Mouse (Mus musculus): ENCODE measurements around the gene Cpeb4. TPM values are rescaled to one million over a fixed set of nuclear protein-coding genes. Genes with fewer than 3 reads are reported as not detected.

The Cpeb4 gene
- total and polyA plus RNA-seq, 3 experiments: 13.8 to 23.9 (median 20.1) TPM

DNA sequence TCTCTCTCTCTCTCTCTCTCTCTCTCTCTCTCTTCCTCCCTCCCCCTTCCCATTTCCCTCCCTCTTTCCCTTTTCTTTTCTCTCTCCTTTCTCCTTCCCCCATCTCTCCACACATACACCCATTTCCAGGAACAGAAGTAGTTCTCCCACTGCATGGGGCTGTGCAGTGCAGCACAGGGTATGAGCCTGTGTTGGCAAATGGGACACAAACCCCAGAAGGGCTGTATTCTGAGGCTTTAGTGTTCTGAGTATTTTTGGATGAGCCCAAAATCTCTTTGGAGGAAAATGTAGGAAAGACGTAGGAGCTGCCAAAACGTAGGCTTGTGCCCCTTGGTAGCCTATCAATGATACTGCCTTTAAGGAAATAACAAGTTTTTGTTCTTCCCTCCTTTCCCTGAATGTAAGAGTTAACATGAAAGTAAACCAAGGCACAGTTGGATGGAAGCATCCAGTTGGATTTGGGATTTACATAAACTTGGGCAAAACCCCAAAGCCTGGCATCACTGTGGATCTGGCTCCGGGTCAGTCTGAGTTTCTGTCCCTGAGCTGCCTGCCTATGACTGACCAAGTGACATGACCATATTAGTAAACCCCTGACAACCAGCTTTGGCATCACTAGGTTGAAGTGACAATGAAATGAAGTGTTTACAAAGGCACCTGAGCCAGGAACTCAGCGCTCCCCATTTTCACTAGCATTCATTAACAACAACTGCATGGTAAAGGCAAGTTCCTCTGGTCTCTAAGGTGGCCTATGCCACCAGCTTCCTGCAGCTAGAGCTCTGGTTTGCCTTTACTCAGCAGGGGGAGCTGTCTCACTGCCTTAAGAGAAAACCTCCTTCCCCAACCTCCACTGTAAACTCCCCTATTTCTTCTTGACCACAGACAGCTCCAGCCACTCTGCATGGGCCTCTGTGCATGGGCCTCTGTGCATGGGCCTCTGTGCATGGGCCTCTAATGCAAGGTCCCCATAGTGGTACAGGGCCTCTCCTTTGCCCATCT is 69.9 kb downstream of the Cpeb4 start:
- in situ Hi-C loops (cut with MboI; ENCODE audit: low pct_ligation_motif_present, low pct_unique_long_range_greater_than_20kb, low sequenced_read_pairs): no loop called here
- H3K4me3 ChIP-seq (replicated peaks in 1 of 3; ENCODE audit: low read depth in 2 of 3, low read length in 2 of 3, poor library complexity in 1 of 3): no peak overlapping the region
- H3K27ac ChIP-seq (ENCODE audit: insufficient read depth, low read depth): no peak overlapping the region
- H3K27me3 ChIP-seq (replicated peaks): no peaks in the 10 kb centered on the region
- TF ChIP-seq EP300 (IDR thresholded peaks at IDR 0.05; ENCODE audit: low read length): no peak
- TF ChIP-seq SMC3 (IDR thresholded peaks at IDR 0.05; ENCODE audit: low read depth, low read length): peak; percentile 70
- peak in 1 of 2 experiments; percentile 79; a peak in 2 of 4 replicates for TF ChIP-seq CTCF (conservative IDR thresholded peaks at IDR 0.05 in 1 of 2, IDR thresholded peaks at IDR 0.05 in 1 of 2; ENCODE audit: low read depth in 2 of 2, low read length in 2 of 2)
- TF ChIP-seq PAX5 (IDR thresholded peaks at IDR 0.05; ENCODE audit: low read length): no peak
- TF ChIP-seq RAD21 (IDR thresholded peaks at IDR 0.05; ENCODE audit: low read depth, low read length): peak; percentile 71
- H3K4me1 ChIP-seq (ENCODE audit: control insufficient read depth in 1 of 2, insufficient read depth in 2 of 2): peaks cover 3 to 9% of the 10 kb centered on the region in 2 experiments; a peak in 3 of 4 replicates
- H3K79me2 ChIP-seq (replicated peaks; ENCODE audit: control insufficient read depth, extremely low read depth, insufficient read depth, poor library complexity, severe bottlenecking): no peaks in the 10 kb centered on the region
- H3K9me3 ChIP-seq (replicated peaks; ENCODE audit: low read length): no peaks in the 10 kb centered on the region
- peaks cover 0 to 6% of the 10 kb centered on the region in 2 experiments for H3K36me3 ChIP-seq (replicated peaks in 1 of 2; ENCODE audit: control insufficient read depth in 1 of 2, insufficient read depth in 1 of 2, low read length in 1 of 2)
- DNase-seq (ENCODE audit: extremely low read depth): peak; percentile 44
- no peak overlapping the region for H3K4me2 ChIP-seq (ENCODE audit: insufficient read depth, low read depth, poor library complexity, severe bottlenecking)
- H3K9ac ChIP-seq (ENCODE audit: insufficient read depth, low read depth): no peak overlapping the region
- dilution Hi-C loops (cut with MboI; ENCODE audit: extremely low pct_ligation_motif_present, extremely low pct_unique_long_range_greater_than_20kb, low sequenced_read_pairs): no loop called here

DNA sequence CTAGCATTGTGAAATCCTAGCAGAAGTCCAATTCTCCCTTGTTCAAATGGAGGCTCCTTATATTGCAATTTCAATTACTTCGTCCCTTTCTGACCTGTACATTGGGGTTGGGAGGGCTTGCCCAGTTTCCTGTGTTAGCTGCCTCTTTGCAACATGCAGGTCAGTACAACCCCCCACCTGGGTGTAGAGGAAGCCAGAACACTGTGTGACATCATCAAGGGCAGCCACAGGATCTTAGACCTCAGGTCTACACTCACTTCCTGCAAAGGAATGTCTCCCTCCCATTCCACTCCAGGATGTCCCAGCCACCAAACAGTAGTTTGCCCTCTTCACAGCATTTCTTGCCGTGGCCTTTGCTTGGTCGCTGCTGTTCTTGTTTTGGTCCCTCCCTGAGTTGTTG is 73.5 kb downstream of the Cpeb4 start:
- Histone ChIP-seq H3K9ac (ENCODE audit: insufficient read depth, low read depth) (no peak overlapping the region), H3K4me3 (replicated peaks in 1 of 3; ENCODE audit: low read depth in 2 of 3, low read length in 2 of 3, poor library complexity in 1 of 3) (no peak overlapping the region), H3K36me3 (replicated peaks in 1 of 2; ENCODE audit: control insufficient read depth in 1 of 2, insufficient read depth in 1 of 2, low read length in 1 of 2) (no peaks in the 10 kb centered on the region), H3K4me1 (ENCODE audit: control insufficient read depth in 1 of 2, insufficient read depth in 2 of 2) (peaks cover 3 to 24% of the 10 kb centered on the region in 2 experiments; a peak in 3 of 4 replicates), H3K27me3 (replicated peaks) (peaks cover 3% of the 10 kb centered on the region), H3K27ac (ENCODE audit: insufficient read depth, low read depth) (no peak overlapping the region), H3K79me2 (replicated peaks; ENCODE audit: control insufficient read depth, extremely low read depth, insufficient read depth, poor library complexity, severe bottlenecking) (no peaks in the 10 kb centered on the region), H3K9me3 (replicated peaks; ENCODE audit: low read length) (no peaks in the 10 kb centered on the region), H3K4me2 (ENCODE audit: insufficient read depth, low read depth, poor library complexity, severe bottlenecking) (no peak overlapping the region)
- dilution Hi-C loops (cut with MboI; ENCODE audit: extremely low pct_ligation_motif_present, extremely low pct_unique_long_range_greater_than_20kb, low sequenced_read_pairs): no loop called here
- DNase-seq (ENCODE audit: extremely low read depth): no peak
- no peak for TF ChIP-seq EP300 (IDR thresholded peaks at IDR 0.05; ENCODE audit: low read length)
- no peak for TF ChIP-seq HCFC1 (IDR thresholded peaks at IDR 0.05; ENCODE audit: low read depth, low read length)
- TF ChIP-seq E2F4 (IDR thresholded peaks at IDR 0.05; ENCODE audit: insufficient replicate concordance, low read depth, low read length): no peak
- TF ChIP-seq KAT2A (IDR thresholded peaks at IDR 0.05; ENCODE audit: insufficient replicate concordance, low read length): no peak
- no peak for TF ChIP-seq POLR2AphosphoS2 (IDR thresholded peaks at IDR 0.05; ENCODE audit: low read depth, low read length)
- TF ChIP-seq USF2 (conservative IDR thresholded peaks at IDR 0.05; ENCODE audit: low read depth, low read length): no peak
- no peak for TF ChIP-seq BHLHE40 (IDR thresholded peaks at IDR 0.05; ENCODE audit: low read depth, low read length)
- TF ChIP-seq MXI1 (IDR thresholded peaks at IDR 0.05; ENCODE audit: low read depth, low read length): no peak
- TF ChIP-seq MAZ (IDR thresholded peaks at IDR 0.05; ENCODE audit: low read depth, low read length): no peak
- TF ChIP-seq JUN (IDR thresholded peaks at IDR 0.05; ENCODE audit: insufficient read depth, low read depth, low read length): no peak
- TF ChIP-seq ELF1 (IDR thresholded peaks at IDR 0.05; ENCODE audit: low read depth, low read length): no peak
- TF ChIP-seq ZMIZ1 (IDR thresholded peaks at IDR 0.05; ENCODE audit: low read depth, low read length): no peak
- TF ChIP-seq RAD21 (IDR thresholded peaks at IDR 0.05; ENCODE audit: low read depth, low read length): no peak
- no peak for TF ChIP-seq POLR2A (IDR thresholded peaks at IDR 0.05; ENCODE audit: low read depth, low read length)
- TF ChIP-seq USF1 (IDR thresholded peaks at IDR 0.05; ENCODE audit: low read depth, low read length): no peak
- in situ Hi-C loops (cut with MboI; ENCODE audit: low pct_ligation_motif_present, low pct_unique_long_range_greater_than_20kb, low sequenced_read_pairs): loop anchor here (5.0 kb wide), 1 partner anchor 273 kb away; the partner anchor contains the start of gene Bod1
